Comparison of ENCODE assay signal across 22 mouse cellular contexts in the genomic region with DNA sequence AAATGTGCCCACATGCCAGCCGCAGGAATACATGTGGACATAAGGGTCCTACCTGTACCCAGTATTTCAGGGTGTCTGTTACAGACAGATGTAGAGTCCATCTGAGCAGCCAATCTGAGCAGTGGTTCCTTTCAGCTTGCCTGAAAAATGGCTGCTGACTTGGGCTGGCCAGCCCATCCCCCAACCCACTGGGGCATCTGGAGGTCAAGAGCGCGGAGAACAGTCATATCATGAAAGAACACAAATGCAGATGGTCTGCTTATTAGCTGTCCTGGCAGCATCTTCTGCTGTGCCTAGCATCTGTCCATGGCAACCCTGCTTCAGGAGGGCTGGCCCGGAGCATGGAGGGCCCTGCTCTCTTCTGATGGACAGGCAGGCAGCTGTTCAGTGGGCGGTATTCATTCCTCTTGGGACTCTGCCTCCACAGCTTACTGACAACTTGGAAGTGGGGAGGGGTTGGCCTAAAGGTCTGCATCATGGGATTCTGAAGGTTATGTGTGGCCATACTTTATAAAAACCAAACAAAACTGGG.
DNase-seq lines count a peak whose midpoint lies in the region; ATAC-seq and TF ChIP-seq lines count a peak whose summit lies in the region.
"Had no signal": no experiment of that assay in that cellular context is flagged by ENCODE, and none has a peak within 500 bp of the region (broad histone marks: within the 10 kb centered on the region; RNA-seq: fewer than 3 reads in every experiment).

No protein-coding gene starts in this region.

- H3K27ac ChIP-seq in intestine, embryonic 15.5 days: no peak overlapping the region
- no peak overlapping the region for H3K27ac ChIP-seq in intestine, postnatal 0 days (ENCODE audit: low read depth, low read length)
- no peak overlapping the region for H3K27ac ChIP-seq in stomach, embryonic 16.5 days (ENCODE audit: low read length)
- no peak overlapping the region for H3K27ac ChIP-seq in stomach, postnatal 0 days (replicated peaks)
- H3K27ac ChIP-seq: heart, embryonic 13.5 days had no signal

- H3K9ac ChIP-seq in intestine, embryonic 15.5 days: no peak overlapping the region
- H3K9ac ChIP-seq in intestine, postnatal 0 days (ENCODE audit: low read depth, low read length): no peak overlapping the region
- no peak overlapping the region for H3K9ac ChIP-seq in stomach, embryonic 16.5 days (ENCODE audit: low read length)
- H3K9ac ChIP-seq in stomach, postnatal 0 days (ENCODE audit: low read length): no peak overlapping the region
- H3K9ac ChIP-seq: heart, embryonic 13.5 days; liver, postnatal 0 days had no signal

- H3K36me3 ChIP-seq in intestine, embryonic 15.5 days: no peaks in the 10 kb centered on the region
- H3K36me3 ChIP-seq in intestine, postnatal 0 days (ENCODE audit: control insufficient read depth, insufficient read depth): no peaks in the 10 kb centered on the region
- no peaks in the 10 kb centered on the region for H3K36me3 ChIP-seq in stomach, embryonic 16.5 days (ENCODE audit: control insufficient read depth, insufficient read depth, low read length)
- H3K36me3 ChIP-seq in stomach, postnatal 0 days (ENCODE audit: control insufficient read depth, insufficient read depth, low read length): no peaks in the 10 kb centered on the region
- H3K36me3 ChIP-seq: heart, embryonic 13.5 days had no signal

- H3K4me3 ChIP-seq in intestine, embryonic 15.5 days (replicated peaks): no peak overlapping the region
- no peak overlapping the region for H3K4me3 ChIP-seq in intestine, postnatal 0 days (ENCODE audit: low read depth, low read length)
- H3K4me3 ChIP-seq in stomach, embryonic 16.5 days (replicated peaks; ENCODE audit: low read length): no peak overlapping the region
- no peak overlapping the region for H3K4me3 ChIP-seq in stomach, postnatal 0 days (ENCODE audit: low read depth, low read length)
- H3K4me3 ChIP-seq: heart, embryonic 13.5 days had no signal

- no peaks in the 10 kb centered on the region for H3K27me3 ChIP-seq in intestine, embryonic 15.5 days (replicated peaks)
- no peaks in the 10 kb centered on the region for H3K27me3 ChIP-seq in intestine, postnatal 0 days (replicated peaks; ENCODE audit: control insufficient read depth, insufficient read depth, low read length)
- H3K27me3 ChIP-seq in stomach, embryonic 16.5 days (ENCODE audit: control insufficient read depth, insufficient read depth, low read length): no peaks in the 10 kb centered on the region
- no peaks in the 10 kb centered on the region for H3K27me3 ChIP-seq in stomach, postnatal 0 days (ENCODE audit: control insufficient read depth, insufficient read depth, low read length)
- H3K27me3 ChIP-seq: heart, embryonic 13.5 days had no signal

- no peak for TF ChIP-seq EP300 in stomach, postnatal 0 days (optimal IDR thresholded peaks at IDR 0.05)

- peak; percentile 25 for DNase-seq in embryo, embryonic 10 days (ENCODE audit: low spot score)
- no peak for DNase-seq in embryo, embryonic 9.5 days (ENCODE audit: extremely low spot score)
- no peak for DNase-seq in stomach, postnatal 0 days (ENCODE audit: low spot score)
- no peak for DNase-seq in yolk sac, embryonic 10.5 days (ENCODE audit: low spot score)
- no peak for DNase-seq in heart, adult 11 months
- DNase-seq: adrenal gland, postnatal 14 days; cerebellum, adult 9-11 months; gastrocnemius, postnatal 10 days; heart, adult 18-20 months; heart, postnatal 36 days; kidney, adult 11 months; liver, postnatal 0 days; lung, postnatal 10 days; right cerebral cortex, postnatal 4 days; thymus, postnatal 14 days had no signal

- no peak for TF ChIP-seq CTCF in intestine, postnatal 0 days (IDR thresholded peaks at IDR 0.05; ENCODE audit: low read depth)
- TF ChIP-seq CTCF in stomach, postnatal 0 days (IDR thresholded peaks at IDR 0.05; ENCODE audit: low read depth): no peak

- 73% methylated on average over 5 of the region's 5 CpGs for whole genome bisulfite sequencing in intestine, embryonic 15.5 days
- 78% methylated on average over 5 of the region's 5 CpGs for WGBS in intestine, postnatal 0 days
- WGBS in stomach, embryonic 16.5 days: 76% methylated on average over 5 of the region's 5 CpGs
- WGBS in stomach, postnatal 0 days: 74% methylated on average over 5 of the region's 5 CpGs

- H3K4me1 ChIP-seq in intestine, embryonic 15.5 days (replicated peaks): no peaks in the 10 kb centered on the region
- no peaks in the 10 kb centered on the region for H3K4me1 ChIP-seq in intestine, postnatal 0 days (replicated peaks; ENCODE audit: control insufficient read depth, insufficient read depth, low read length)
- no peaks in the 10 kb centered on the region for H3K4me1 ChIP-seq in stomach, embryonic 16.5 days (ENCODE audit: control insufficient read depth, insufficient read depth, low read length)
- H3K4me1 ChIP-seq in stomach, postnatal 0 days (replicated peaks; ENCODE audit: control insufficient read depth, insufficient read depth): no peaks in the 10 kb centered on the region
- H3K4me1 ChIP-seq: heart, embryonic 13.5 days had no signal

- no peak overlapping the region for H3K4me2 ChIP-seq in intestine, embryonic 15.5 days (replicated peaks)
- H3K4me2 ChIP-seq in intestine, postnatal 0 days (replicated peaks; ENCODE audit: low read depth): no peak overlapping the region
- no peak overlapping the region for H3K4me2 ChIP-seq in stomach, embryonic 16.5 days (ENCODE audit: low read depth, low read length)
- H3K4me2 ChIP-seq in stomach, postnatal 0 days (replicated peaks; ENCODE audit: low read depth): no peak overlapping the region
- H3K4me2 ChIP-seq: heart, embryonic 13.5 days had no signal

- no peaks in the 10 kb centered on the region for H3K9me3 ChIP-seq in intestine, embryonic 15.5 days
- H3K9me3 ChIP-seq in intestine, postnatal 0 days (ENCODE audit: control insufficient read depth): no peaks in the 10 kb centered on the region
- H3K9me3 ChIP-seq in stomach, embryonic 16.5 days (replicated peaks; ENCODE audit: control insufficient read depth, low read length): no peaks in the 10 kb centered on the region
- H3K9me3 ChIP-seq in stomach, postnatal 0 days (ENCODE audit: control insufficient read depth, low read length): no peaks in the 10 kb centered on the region
- H3K9me3 ChIP-seq: heart, embryonic 13.5 days had no signal

- ATAC-seq in intestine, embryonic 15.5 days: peak; percentile 62
- no peak for ATAC-seq in intestine, postnatal 0 days
- 0 out of 2 replicates have a peak, but pooled peaks have one; percentile 12 for ATAC-seq in stomach, embryonic 16.5 days (ENCODE audit: insufficient read depth, low FRiP score)
- ATAC-seq in stomach, postnatal 0 days (ENCODE audit: low FRiP score, low TSS enrichment): no peak
- ATAC-seq: activated CD4-positive, CD25-positive, alpha-beta regulatory T cell, adult 4 months; CD4-positive, CD25-positive, alpha-beta regulatory T cell, adult 4 months; forebrain, embryonic 14.5 days; liver, postnatal 0 days had no signal

Comparison
In these comparisons a context has a peak if more than half of its experiments do, and no peak if none do; other contexts are left out.
1. ATAC-seq: peak in intestine, embryonic 15.5 days (single experiment) and stomach, embryonic 16.5 days (single experiment); none in intestine, postnatal 0 days (single experiment) and stomach, postnatal 0 days (single experiment).